Mouse (Mus musculus) kidney, adult 2 months (tissue): ENCODE measurements around the gene 9430015G10Rik.

Source experiments
- CTCF ChIP-seq: fragments of 200-500 bp; conservative IDR thresholded peaks from 2 replicates; pipeline ENCODE4 v1.5.1; 2011; ENCODE audit warnings: low read depth, mild to moderate bottlenecking, control low read depth, low read length, moderate library complexity, mixed read lengths; ENCODE audit not compliant: insufficient read depth, insufficient read length
- POLR2A ChIP-seq: fragments of 200-500 bp; IDR thresholded peaks from one replicate; pipeline ENCODE4 v1.6.1; 2011; ENCODE audit warnings: low read depth, low read length, control low read depth

DNA sequence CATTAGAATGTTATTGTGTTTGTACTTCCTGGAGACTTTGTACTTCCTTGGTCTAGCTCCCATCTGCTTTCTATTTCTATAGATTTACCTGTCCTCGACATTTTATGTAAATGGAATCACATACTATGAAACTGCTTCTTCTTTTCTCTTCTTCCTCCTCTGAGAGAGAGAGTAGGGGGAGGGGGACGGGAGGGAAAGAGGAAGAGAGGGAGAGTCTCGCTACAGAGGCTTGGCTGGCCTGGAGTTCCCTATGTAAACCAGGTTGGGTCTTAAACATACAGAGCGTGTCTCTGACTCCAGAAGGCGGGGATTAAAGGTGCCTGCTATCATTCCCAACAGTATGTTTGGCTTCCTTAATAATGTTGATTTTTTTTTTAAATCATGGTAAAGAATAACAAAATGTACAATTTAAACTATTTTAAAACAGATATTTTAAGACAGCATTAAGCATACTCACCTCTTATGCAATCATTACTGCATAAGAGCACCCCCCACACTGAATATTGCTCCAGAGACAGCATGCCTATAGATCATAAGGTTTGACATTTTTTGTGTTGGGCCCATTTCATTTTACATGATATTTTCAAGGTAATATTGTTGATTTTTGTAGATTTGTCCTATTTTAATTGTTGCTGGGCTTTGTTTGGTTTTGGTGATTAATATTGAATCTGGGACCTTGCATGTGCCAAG is 22.2 kb upstream of the 9430015G10Rik start:
- TF ChIP-seq CTCF (no peak), POLR2A (no peak)
